Mouse (Mus musculus): ENCODE data around the gene Atg7. TPM values are rescaled to one million over a fixed set of nuclear protein-coding genes. Genes with fewer than 3 reads are reported as not detected.

The Atg7 gene
- 3.7 TPM for polyA plus RNA-seq (2014; fragmentation: Illumina TruSeq; extraction: RNeasy Lipid Tissue Mini Kit (QIAGEN cat#74804); ENCODE audit: low read depth, low replicate concordance)

DNA sequence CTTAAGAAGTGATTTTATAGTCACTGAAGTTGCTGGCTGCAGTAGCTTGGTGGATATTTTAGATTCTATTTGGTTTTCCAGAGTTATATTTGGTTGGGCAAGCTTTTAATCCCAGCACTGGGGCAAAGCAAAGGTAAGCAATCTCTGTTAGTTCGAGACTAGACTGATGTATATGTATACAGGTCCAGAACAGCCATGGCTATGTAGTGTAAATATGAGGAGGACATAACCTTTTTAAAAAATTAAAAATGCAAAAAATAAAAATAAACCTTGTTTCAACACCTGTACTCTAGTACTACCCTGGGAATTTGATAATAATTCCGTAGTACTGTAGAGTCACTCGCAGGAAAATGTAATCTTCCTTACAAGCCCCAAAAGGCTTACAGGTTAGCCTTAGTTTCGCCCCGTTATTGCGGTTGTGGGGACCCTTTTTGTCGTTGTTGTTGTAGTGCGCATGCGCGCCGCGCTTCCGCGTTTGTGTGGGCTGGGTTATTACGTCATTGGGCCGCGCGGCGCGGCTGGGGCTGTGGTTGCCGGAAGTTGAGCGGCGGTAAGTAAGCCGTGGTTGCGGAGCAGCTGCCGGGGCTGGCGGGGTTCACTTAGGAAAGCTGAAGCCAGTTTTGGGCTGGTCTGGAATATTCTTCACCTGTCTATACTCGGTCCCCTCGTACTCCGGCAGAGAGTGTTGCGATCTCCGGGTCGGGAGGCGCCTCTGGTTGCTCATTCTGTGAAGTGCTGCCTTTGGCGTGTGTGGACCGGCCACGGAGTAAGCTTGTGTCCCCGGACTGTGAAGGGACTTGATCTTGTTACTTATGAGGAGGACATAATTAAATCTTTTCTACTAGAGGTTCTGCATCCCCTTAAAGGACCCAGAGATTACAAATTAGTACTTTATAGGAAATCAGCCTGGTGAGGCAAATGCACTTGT is at the start of gene Atg7:
TSS of gene Atg7 (plus strand) at position 497 of the 928 bp plus-strand sequence.

Other genes with a start within 250 kb of the Atg7 start
- gene Hrh1, start 245.2 kb upstream of the Atg7 start, polyA plus RNA-seq (2014; fragmentation: Illumina TruSeq; extraction: RNeasy Lipid Tissue Mini Kit (QIAGEN cat#74804); ENCODE audit: low read depth, low replicate concordance), result 0.23 TPM